Mouse (Mus musculus) kidney, adult 2 months (tissue): ENCODE measurements around the gene Ppp1r1b. TPM values are rescaled to one million over a fixed set of nuclear protein-coding genes. Genes with fewer than 3 reads are reported as not detected.

ENCODE experiments used
- DNase-seq: peaks from one replicate; pipeline ENCODE4 v3.0.0; 2021
- H3K27ac ChIP-seq: fragments of 200-500 bp; 2 replicates; pipeline ENCODE4 v1.5.1; 2012; ENCODE audit warnings: low read depth, low read length, control low read depth, inconsistent platforms; ENCODE audit not compliant: insufficient read depth
- H3K27me3 ChIP-seq: fragments of 200-500 bp; replicated peaks from 2 replicates; pipeline ENCODE4 v1.6.1; 2012; ENCODE audit warnings: mild to moderate bottlenecking, moderate library complexity, low read length, inconsistent platforms; ENCODE audit not compliant: control insufficient read depth, insufficient read depth
- H3K36me3 ChIP-seq: fragments of 200-500 bp; 2 replicates; pipeline ENCODE4 v1.6.1; 2012; ENCODE audit warnings: mild to moderate bottlenecking, moderate library complexity, low read length, inconsistent platforms; ENCODE audit not compliant: control insufficient read depth, insufficient read depth
- H3K4me1 ChIP-seq: fragments of 200-500 bp; 2 replicates; pipeline ENCODE4 v1.6.1; 2011; ENCODE audit warnings: low read length; ENCODE audit not compliant: control insufficient read depth, insufficient read depth
- H3K4me3 ChIP-seq: fragments of 200-500 bp; 2 replicates; pipeline ENCODE4 v1.5.1; 2011; ENCODE audit warnings: mild to moderate bottlenecking, low read depth, low read length, control low read depth; ENCODE audit not compliant: insufficient read depth
- CTCF ChIP-seq: fragments of 200-500 bp; conservative IDR thresholded peaks from 2 replicates; pipeline ENCODE4 v1.5.1; 2011; ENCODE audit warnings: low read depth, mild to moderate bottlenecking, control low read depth, low read length, moderate library complexity, mixed read lengths; ENCODE audit not compliant: insufficient read depth, insufficient read length
- POLR2A ChIP-seq: fragments of 200-500 bp; IDR thresholded peaks from one replicate; pipeline ENCODE4 v1.6.1; 2011; ENCODE audit warnings: low read depth, low read length, control low read depth
- WGBS: fragments of 180-500 bp; shearing (Covaris S2); methylation state at CpG from one replicate; pipeline ENCODE4 v1.1.7; 2018; 5-methylcytosine and 5-hydroxymethylcytosine counted together
- polyA plus RNA-seq: library from polyadenylated mRNA; depleted of rRNA; stranded (reverse); fragments of >200 nt; gene quantifications from 2 replicates; pipeline ENCODE4 v1.2.3, GENCODE M21; 2012

Gene Ppp1r1b
- polyA plus RNA-seq, 1 experiment, result 94.6 TPM

DNA sequence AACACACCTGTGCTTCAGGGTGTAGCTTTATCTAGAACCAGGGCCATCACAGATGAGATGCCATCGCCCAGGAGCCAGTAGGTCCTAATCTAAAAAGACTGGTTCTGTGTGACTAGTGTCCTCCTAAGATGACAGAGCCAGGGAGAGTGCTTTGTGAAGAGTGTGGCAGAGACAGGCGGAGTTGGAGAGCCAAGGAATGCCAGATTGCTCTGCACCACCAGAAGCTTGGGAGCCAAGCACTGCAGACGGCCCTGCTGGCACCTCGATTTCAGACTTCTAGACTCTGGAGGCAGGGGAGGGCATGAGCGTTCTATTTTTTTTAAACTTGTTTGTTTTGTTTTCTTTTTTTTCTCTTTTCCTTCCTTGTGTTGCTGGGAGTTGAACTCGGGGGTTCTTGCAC is 21.1 kb downstream of the Ppp1r1b start:
- Histone ChIP-seq H3K36me3 (no peaks in the 10 kb centered on the region), H3K27me3 (no peaks in the 10 kb centered on the region), H3K27ac (no peak overlapping the region), H3K4me1 (peaks cover 4% of the 10 kb centered on the region), H3K4me3 (no peak overlapping the region)
- WGBS, result 74% methylated on average over 6 of the region's 6 CpGs
- TF ChIP-seq POLR2A, result no peak
- no peak for TF ChIP-seq CTCF
- DNase-seq, result no peak

- DNase-seq, result no peak
- H3K4me3 ChIP-seq, result no peak overlapping the region
- no peaks in the 10 kb centered on the region for H3K27me3 ChIP-seq
- no peaks in the 10 kb centered on the region; the same call in 1 of the 2 replicates for H3K36me3 ChIP-seq
- no peak overlapping the region for H3K27ac ChIP-seq
- TF ChIP-seq CTCF, result no peak
- TF ChIP-seq POLR2A, result no peak
- WGBS, result 93% methylated on average over 2 of the region's 2 CpGs
- peaks cover 4% of the 10 kb centered on the region for H3K4me1 ChIP-seq
These were observed 22.4 kb downstream of the Ppp1r1b start for GRCm38 (mm10) chr11:98370588-98370987.

DNA sequence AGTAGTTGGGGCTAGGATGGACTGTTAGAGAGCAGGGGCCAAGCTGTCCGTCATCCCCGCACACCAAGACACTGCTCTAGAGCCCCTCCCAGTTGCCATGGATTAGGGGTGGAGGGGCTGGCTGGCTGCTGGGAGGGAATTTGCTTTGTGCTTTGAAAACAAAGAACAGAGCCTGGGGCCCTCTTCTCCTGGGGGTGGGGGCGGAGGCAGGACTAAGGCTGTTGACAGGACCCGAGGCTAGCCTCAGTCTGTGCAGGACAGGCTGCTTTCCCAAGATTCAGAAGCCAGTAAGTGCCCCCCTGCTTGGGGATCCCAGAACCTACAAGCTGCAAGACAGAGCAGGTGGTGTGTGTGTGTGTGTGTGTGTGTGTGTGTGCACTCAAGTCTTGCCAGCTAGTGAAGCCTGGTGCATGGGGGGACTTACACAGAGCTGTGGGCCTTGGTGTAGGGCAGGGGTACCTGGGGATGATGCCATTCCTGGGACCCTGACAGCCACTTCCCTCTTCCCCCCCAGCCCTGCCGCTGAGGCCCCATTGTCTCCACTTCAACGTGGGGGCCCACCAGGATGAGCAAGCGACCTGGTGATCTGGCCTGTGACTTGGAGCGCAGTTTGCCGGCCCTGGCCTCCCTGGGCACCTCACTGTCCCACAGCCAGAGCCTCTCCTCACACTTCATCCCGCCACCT is 23.5 kb downstream of the Ppp1r1b start:
- no peaks in the 10 kb centered on the region; the same call in 1 of the 2 replicates for H3K36me3 ChIP-seq
- DNase-seq, result no peak
- TF ChIP-seq CTCF (no peak), POLR2A (no peak)
- H3K27me3 ChIP-seq, result no peaks in the 10 kb centered on the region
- WGBS, result 69% methylated on average over 10 of the region's 10 CpGs
- no peak overlapping the region for H3K27ac ChIP-seq
- H3K4me1 ChIP-seq, result peaks cover 4% of the 10 kb centered on the region
- no peak overlapping the region for H3K4me3 ChIP-seq

DNA sequence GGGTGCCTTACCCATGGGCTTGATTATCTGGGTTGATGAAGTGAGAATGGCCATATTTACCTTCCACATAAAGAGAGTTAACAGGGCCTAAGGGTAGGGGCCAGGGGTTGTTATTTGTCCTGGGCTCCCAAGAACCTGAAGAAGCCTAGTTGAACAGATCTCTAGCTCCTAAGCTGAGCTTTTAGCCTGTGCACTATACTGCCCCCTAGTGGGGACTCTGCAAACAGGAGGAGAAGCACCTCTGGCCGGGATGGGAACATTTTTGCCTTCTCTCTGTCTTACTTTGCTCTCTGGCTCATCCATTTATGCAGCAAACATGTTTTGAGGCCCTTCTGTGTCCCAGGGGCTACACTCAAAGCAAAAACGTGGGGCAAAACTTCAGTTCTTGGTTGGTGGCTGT is 24.2 kb downstream of the Ppp1r1b start:
- H3K4me1 ChIP-seq, result peaks cover 1% of the 10 kb centered on the region
- no peak overlapping the region for H3K27ac ChIP-seq
- no peak overlapping the region for H3K4me3 ChIP-seq
- 3% methylated on average over 2 of the region's 2 CpGs for WGBS
- H3K27me3 ChIP-seq, result no peaks in the 10 kb centered on the region
- no peaks in the 10 kb centered on the region; the same call in 1 of the 2 replicates for H3K36me3 ChIP-seq
- DNase-seq, result peak; percentile 66
- TF ChIP-seq CTCF (peak; percentile 84), POLR2A (no peak)

- 86% methylated on average over 6 of the region's 6 CpGs for WGBS
These were observed 25.0 kb downstream of the Ppp1r1b start for GRCm38 (mm10) chr11:98373244-98373643.

DNA sequence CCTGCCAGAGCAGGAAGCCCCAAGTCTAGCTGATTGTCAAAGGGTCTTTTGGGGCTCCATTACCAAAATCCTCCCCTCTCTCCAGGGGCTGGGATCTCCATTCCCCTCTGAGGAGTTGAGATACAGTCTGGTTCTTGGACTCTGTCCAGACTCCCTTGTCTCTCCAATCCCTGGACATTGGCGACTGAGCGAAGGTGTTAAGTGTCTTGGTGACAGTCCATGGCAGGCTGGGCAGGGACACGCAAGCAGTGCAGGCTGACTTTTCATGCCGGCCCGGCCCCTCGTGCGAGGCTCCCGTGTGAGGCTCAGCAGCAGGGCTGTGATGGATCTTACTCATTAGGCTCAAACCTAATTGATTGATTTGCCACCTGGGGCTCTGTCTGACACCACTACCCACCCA is 26.1 kb downstream of the Ppp1r1b start:
- no peak overlapping the region for H3K27ac ChIP-seq
- 82% methylated on average over 8 of the region's 8 CpGs for WGBS

More at GRCm38 (mm10) chr11:98373244-98373643, 25.0 kb downstream of the Ppp1r1b start:
- Histone ChIP-seq H3K4me3 (no peak overlapping the region), H3K27me3 (no peaks in the 10 kb centered on the region), H3K27ac (no peak overlapping the region), H3K4me1 (no peaks in the 10 kb centered on the region), H3K36me3 (no peaks in the 10 kb centered on the region; the same call in 1 of the 2 replicates)
- DNase-seq, result no peak
- TF ChIP-seq CTCF (no peak), POLR2A (no peak)

DNA sequence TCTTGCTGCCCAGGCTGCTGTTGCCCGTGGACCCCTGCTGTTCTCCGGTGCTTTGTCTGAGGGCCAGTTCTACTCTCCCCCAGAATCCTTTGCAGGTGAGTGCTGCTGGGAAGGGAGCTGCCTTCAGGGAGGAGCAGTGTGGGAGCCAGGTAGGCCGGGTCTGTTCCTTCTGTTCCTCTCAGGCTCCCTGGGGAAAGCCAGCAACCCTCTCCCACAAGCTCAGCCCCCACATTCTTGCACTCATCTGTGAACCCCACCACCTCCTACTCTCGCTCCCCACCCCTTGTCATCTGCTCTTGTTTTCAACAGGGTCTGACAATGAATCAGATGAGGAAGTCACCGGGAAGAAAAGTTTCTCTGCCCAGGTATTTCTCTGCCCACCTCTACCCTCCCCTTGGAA is 28.6 kb downstream of the Ppp1r1b start:
- TF ChIP-seq POLR2A (no peak), CTCF (no peak)
- Histone ChIP-seq H3K27me3 (no peaks in the 10 kb centered on the region), H3K36me3 (no peaks in the 10 kb centered on the region; the same call in 1 of the 2 replicates), H3K4me3 (no peak overlapping the region), H3K27ac (no peak overlapping the region), H3K4me1 (0 out of 2 replicates have a peak, but pooled peaks cover 5% of the 10 kb centered on the region)
- 79% methylated on average over 5 of the region's 5 CpGs for WGBS
- no peak for DNase-seq

More for the DNA sequence above, 26.1 kb downstream of the Ppp1r1b start:
- H3K4me1 ChIP-seq, result no peaks in the 10 kb centered on the region
- no peak overlapping the region for H3K4me3 ChIP-seq
- no peaks in the 10 kb centered on the region for H3K27me3 ChIP-seq
- no peak for DNase-seq
- no peak for TF ChIP-seq POLR2A
- TF ChIP-seq CTCF, result no peak
- H3K36me3 ChIP-seq, result no peaks in the 10 kb centered on the region; the same call in 1 of the 2 replicates

GRCm38 (mm10) chr11:98377787-98378186 is 29.6 kb downstream of the Ppp1r1b start:
- 71% methylated on average over 11 of the region's 11 CpGs for WGBS
- DNase-seq, result no peak

More at GRCm38 (mm10) chr11:98377787-98378186, 29.6 kb downstream of the Ppp1r1b start:
- 0 out of 2 replicates have a peak, but pooled peaks cover 5% of the 10 kb centered on the region for H3K4me1 ChIP-seq
- H3K4me3 ChIP-seq, result no peak overlapping the region
- TF ChIP-seq CTCF (no peak), POLR2A (no peak)
- H3K36me3 ChIP-seq, result no peaks in the 10 kb centered on the region; the same call in 1 of the 2 replicates
- H3K27me3 ChIP-seq, result no peaks in the 10 kb centered on the region
- no peak overlapping the region for H3K27ac ChIP-seq
